Mouse (Mus musculus) right cerebral cortex, postnatal 25 days (tissue): ENCODE data around the gene Capn15.

Source experiments
- DNase-seq: peaks from one replicate; pipeline ENCODE4 v3.0.0; 2022

The Capn15 gene

DNA sequence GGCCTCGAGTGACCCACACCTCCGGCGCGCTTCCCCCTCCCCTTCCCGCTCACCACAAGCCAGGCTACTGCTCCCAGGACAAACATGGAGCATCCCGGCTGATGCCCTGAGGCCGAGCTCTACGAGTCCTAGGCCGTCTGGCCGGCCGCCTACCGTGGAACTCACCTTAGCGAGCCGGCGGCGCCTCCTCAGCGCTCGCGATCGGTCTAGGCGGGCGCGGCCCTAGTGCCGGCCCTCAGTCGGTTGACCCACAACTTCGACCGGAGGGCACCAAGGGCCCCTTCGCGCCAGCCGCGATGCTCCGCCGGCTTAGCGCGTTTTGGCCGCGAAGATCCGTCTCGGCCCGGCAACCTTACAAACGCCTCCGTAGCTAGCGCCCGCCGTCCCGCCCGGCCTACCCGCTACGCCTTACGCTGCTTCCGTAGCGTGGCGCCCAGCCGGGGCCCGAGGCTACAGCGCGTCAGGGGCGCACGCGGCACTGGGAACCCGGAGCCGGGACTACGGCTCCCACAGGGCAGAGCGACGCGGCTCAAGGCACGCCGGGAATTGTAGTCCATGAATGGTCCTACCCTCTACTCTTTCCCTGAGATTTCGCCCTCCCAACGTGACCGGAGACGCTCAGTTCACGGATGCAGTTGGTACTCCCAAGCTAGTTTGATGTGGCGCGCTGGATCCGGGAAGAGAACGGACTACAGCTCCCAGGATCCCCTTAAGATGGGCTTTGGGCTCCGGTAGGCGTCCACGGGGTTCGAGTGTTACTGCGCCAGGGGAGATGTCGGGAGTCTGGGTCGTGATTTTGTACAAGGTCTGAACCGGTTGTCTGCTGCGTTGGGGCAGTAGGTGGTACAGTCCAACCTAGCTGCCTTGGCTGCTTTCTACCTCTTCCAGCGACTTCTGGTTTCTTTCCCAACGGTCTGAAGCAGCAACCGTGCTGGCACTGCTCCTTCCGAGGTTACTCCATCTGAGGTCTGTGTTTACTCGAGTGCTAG is at the start of gene Capn15:
Gene Capn15, minus strand, starts transcription at position 491 of the 989 bp plus-strand sequence.
- peak; percentile 97 for DNase-seq

DNA sequence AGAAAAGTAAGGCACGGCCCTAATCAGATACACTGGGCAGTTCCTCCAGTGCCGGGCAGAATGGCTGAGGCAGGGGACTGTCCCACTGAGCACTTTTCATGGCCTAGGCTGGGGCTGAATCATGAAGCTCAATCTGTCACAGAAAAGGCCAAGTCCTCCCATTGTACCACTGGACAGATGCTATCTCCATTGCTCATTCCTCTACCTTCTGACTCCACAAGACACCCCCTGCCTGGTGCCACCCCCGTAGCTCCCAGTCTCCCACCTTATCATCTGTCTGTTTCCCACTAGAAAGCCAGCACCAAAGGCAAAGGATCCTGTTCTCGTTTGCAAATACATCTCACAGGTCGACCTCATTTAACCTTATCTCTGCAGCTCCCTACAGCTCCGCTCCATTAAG is 46.4 kb upstream of the Capn15 start:
- no peak for DNase-seq

DNA sequence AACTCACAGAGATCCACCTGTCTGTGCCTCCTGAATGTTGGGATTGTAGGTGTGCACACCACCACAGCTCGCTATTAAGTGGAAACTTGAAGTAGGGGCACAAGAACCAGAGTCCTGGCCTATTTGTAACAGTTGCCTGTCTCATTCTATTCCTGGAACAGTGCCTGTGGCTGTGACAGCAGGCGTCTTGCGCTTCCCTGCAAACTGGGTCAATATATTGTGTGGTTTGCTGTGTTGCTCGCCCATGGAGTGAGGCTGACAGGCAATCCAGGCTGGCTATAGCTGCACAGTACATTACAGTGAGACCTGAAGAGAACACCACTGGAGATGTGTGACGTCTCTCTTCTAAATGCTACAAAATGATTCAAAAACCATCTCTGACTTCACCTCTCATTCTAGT is 46.0 kb upstream of the Capn15 start:
- DNase-seq: no peak

DNA sequence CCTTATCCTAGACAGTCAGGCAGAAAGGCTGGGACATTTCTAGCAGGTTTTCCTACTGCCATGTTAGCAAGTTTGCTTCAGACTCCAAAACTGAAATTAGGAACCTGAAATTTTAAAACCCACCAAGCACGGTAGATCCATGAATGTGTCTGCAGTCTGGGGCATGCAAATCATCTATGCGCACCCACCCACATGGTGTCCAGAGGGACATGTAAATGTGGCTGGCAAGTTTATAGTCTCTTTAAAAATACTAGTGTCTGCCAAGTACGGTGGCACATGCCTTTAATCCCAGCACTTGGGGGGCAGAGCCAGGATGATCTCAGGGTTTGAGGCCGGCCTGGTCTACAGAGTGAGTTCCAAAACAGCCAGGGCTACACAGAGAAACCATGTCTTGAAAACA is 42.7 kb upstream of the Capn15 start:
- no peak for DNase-seq

DNA sequence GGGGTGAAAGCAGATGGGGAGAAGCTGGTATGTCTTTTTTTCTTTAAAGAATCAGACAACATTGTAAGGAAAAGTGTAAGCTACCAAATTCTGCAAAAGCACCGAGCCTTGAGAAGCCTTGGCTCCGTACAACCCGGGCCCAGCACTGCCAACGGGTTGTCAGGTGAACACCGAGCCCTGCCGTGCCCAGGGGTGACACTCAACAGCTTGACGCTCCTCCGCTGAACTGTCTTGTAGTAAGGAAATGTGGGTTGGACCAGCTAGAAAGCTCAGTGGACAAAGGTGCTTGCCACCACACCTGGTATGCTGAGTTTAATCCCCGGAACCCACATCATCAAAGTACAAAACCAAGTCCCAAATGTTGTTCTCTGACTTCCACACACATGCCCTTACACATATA is 39.1 kb upstream of the Capn15 start:
- no peak for DNase-seq

DNA sequence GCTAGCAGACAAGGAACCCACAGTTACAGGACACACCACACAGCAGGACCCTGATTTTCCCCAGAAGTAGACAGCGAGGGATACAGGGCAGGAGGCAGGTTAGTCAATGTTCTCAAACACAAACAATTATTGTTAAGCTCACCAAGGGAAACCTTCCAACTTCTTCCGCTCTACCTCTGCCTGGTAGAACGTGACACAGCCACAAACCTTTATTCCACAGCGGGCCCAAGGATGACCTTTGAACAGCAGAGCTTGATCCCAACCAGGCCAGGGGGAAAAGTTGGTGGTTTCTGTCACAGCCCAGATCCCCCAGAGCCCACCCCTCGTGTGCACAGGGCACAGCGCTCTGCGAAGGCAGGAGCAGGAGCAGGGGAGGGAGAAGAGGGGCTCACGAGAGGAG is 38.4 kb upstream of the Capn15 start:
- no peak for DNase-seq

DNA sequence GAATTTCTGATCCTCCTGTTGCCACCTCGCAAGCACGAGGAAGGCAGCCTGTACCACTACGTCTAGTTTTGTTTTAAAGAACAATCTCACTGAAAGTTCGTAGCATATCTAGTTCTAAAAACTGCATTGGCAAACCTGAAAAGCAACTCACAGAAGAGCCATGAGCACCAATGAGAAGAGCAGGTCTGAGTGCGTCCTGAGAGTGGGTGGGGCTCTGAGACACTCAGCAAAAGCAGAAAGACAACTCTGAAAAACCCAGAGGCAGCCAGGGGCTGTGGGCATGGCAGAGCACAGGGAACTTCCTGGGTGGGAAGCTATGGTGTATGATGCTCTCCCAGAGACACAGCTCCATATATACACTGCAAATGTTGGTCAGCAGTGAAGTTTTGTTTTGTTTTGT is 37.6 kb upstream of the Capn15 start:
- DNase-seq: no peak

DNA sequence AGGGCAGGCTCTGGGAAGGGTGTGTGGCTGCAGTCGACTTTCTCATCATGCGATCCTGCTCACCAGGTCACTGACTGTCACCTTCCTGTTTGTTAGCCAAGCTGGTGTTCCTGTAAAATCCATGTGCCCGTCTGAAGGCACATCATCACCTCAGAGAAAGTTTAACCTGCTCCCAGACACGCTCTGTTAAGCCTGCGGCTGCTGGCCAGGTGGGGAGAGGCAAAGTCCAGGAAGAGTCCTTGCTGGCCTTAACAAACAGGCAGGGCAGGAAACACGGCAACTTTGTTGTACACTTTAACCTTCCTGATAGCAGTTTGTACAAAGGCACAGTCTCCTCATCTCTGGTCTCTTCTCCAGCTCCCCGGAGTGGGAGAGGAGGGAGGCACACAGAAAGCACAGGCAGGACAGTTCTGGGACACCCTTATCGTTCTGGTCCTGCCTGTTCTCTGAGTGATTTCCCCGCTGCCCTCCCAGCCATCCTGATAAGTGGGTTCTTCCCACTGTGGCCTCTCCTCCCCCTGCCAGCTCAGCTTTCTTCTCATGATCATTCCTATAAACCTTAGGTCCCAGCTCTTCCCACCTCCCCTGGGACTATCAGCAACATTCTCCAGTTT is 36.2 kb upstream of the Capn15 start:
- DNase-seq: no peak

DNA sequence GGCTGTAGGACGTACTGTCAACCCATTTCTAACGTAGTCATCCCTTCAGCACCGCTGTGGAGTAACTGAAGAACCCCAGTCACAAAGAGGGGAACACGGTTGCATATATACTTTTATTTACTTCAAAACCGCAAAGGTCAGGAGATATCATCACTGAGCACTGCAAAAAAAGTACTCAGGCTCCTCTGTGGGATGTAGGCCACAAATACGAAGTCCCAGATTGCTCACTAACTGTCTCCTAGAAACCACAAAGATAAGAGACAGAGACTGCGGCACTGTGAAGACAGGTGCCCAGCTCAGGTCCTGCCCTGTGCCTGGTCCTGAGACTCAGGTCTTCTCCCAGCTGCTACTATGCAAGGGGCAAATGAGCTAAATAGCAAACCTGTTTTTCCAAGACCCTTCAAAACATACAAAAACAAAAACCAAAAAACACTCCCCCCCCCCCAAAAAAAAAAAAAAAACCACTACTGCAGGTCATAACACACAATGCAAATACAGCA is 35.3 kb upstream of the Capn15 start:
- DNase-seq: no peak

DNA sequence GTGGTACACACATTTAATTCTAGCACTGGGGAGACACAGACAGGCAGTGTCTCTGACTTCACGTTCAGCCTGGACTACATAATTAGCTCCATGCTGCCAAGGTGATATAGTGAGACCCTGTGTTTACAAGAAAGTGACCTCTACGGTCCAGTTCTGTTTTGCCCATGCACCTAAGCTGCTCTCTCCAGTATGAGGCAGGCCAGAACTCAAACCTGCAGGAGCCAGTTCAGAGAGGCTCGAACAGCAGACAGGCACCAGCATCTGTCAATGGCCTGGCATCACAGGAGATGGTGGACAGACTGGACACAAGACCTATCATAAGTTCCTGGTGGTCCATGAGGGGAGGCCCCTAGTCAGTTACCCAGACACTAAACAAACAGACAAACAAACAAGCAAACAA is 32.8 kb upstream of the Capn15 start:
- no peak for DNase-seq

DNA sequence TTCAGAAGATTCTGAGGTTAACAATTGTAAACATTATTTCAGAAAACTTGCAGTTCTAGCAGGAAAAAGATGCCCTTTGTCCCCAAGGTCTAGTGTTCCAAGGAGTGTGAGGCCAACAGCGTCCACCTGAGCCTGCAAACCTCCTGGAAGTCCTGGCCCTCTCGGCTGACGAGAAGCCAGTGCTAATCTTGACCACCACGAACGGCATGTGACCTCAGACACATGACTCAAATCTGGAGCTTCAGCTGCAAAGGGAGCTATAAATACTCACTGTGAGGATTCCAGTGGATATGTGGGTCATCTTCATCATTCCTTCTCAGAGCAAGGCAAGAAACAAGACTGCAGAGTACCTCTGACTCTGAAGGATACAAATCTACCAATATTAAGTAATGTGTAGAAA is 32.4 kb upstream of the Capn15 start:
- DNase-seq: no peak

DNA sequence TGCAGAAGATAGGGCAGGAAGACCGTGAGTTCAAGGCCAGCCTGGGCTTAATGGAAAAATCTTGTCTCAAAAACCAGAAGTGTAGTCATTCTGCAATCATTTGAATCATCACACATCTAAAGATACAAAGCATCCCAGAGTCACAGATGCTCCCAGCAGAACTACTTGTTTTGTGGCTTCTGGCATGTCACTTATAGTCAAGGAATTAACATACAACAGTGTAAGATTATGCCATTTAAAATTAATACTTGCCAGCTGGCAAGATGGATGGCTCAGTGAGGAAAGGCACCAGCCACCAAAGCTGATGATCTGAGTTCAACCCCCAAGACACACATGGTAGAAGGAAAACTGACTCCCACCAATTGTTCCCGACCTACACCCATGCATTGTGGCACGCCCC is 31.4 kb upstream of the Capn15 start:
- DNase-seq: no peak

DNA sequence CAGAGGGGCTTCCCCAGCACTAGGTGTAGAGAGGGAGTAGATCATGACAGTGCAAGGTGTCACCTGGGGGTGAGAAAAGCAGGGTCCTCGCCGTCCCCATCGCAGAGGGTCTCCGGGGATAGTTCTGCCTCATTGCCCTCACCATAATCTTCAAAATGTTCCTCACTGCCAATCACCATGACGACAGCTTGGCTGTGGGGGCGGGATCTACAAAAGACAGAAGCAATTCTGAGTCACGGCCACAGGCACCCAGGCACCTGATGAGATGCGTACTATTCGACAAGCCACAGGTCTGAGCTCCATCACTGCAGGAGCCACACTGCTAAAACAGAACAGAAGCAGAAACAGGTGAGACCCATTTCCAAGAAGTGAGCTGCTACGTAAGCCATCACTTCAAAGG is 28.1 kb upstream of the Capn15 start:
- DNase-seq: peak; percentile 44

DNA sequence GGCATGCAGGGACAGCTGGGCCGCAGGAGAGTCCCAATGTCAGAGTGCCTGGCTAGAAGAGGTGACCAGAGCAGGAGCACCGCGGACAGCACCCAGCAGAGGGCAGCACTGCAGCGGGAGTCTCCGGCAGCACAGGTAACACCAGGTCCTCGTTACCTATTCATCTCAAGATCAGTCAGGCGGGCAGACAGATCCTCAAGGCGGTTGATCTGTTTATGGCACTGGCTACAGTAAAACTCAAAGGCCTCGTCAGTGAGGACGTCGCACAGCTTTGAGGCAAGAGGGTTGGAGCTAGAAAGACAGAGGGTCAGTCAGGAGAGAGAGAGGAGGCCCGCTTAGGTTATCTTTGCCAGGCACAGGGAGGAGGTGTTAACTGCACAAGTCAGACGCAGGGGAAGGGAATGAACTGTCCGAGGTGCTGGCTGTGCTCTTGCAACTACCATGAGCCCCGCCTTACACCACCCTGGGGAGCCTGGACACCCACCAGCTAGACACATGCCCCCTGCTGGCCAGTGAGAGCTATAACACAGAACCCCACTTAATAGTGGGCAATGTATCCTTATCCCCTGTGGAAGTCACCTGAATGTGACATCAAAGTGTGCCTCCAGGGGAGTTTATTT is 26.4 kb upstream of the Capn15 start:
- peak; percentile 58 for DNase-seq

DNA sequence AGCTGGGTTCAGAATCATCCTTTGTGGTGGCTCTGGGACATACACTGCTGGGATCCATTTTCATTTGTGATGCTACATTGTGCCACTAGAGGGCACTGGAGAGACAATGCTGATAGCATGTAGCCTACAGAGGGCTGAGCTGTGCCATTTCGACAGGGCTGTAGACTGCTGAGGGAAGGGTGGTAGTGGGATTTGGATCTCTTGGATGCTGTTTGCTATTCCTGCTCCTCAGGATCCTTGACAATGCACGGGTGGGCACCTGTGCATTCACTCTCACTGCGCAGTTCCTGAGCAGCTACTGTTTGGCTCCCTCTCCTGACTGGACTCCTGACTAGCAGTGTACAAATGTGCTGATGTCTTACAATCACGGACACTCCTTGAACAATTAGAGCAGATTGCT is 23.9 kb upstream of the Capn15 start:
- peak; percentile 73 for DNase-seq

DNA sequence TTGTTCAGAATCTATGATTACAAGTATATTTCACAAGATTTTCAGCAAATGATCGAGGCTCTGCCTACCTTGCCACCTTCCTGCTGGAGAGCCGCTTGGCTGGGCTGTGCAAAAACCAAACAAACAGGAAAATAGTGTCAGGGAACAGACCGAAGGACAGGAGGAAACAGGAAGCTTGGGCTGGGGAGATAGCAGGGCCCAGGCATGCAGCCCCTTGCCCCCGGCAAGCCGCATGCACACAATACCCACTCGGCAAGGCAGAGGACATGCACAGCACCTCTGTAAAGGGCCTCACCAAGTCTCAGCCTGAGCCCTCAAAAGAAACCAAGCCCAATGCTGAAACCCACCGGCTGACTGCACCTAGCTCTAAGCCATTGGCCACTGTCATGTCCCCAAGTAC is 23.2 kb upstream of the Capn15 start:
- DNase-seq: no peak

DNA sequence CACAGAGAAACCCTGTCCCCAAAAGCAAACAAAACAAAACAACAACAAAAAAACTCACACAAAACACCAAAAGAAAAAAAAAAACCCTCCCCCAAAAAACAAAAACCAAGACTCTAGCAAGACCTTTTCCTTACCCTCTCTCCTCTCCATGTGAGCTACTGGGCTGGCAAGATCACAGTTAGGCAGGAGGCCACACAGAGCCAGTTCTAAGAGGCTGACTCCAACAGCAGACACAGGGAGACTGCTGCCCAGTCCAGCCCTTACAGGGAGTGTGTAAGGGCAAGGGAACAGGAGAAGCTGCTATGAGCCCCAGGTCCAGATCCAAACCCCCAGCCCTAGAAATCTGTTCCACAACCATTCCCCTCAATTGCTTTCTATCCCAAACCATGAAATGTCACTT is 22.7 kb upstream of the Capn15 start:
- DNase-seq: no peak

DNA sequence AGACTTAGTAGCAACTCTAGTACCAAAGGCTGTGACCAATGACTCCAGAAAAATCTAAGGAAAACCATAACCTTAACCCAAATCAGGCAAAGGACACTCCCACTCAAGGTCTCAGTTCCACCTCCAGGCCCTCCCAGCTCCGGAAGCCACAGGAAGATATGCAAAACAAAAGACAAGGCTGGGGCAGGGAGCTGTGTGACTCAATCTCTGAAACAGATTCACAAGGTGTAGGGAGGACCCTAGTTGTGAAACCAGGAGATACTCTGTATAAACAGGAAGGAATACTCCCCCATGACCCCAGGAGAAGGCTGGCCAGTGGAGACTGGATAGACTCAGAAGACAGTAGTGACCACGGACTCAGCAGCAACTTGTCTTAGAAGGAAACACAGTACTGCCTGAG is 22.1 kb upstream of the Capn15 start:
- DNase-seq: no peak

DNA sequence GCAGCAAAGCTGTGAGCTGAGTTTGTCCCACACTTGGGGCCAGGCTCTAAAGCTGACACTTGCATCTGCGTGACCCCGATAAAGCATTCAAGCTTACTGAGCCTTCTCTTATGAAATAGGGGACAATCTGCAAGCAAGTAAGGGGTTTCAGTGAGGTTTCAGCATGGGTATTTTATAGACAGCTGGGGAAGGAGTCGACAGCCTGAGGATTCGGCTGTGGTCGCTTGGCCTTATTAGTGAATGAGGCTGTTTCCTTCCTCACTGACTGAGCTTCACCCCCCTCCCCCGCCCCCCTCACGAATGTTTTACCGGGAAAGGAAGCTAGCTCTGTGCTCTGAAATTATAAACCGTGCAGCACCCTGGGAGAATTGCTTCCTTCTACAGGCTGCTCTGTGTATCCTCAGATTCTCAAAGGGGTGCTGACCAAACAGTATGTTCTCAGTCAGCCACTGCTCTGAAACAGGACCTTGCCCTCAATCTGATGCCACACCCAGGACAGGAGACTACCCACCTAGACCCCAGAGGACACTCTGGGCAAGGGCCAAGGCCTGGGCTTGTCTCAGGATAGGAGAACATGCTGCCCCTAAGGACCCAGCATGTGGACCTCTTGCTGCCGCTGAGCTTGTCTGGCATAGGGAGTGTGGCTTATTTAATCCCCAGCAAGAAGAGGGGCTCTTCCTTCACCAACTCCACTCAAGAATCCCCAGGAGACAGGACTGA is 20.3 kb upstream of the Capn15 start:
- DNase-seq: no peak

DNA sequence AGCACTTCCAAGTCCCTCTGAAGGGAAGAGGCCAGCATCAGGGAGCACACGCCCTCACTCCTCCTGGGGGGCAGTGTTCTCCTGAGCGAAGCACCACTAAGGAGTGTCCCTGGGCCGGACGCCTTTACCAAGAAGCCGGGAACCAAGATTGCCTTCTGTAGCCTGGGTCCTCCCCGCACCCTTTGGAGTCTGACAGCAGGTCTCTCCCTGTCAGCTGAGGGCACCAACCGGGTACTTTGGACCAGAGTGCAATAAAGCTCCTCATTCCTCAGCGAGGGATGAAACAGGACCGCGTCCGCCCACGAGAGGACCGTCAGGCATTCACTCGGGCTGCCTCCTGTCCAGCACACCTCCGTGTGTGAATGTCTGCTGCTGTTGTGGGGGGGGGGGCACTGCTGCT is 19.1 kb upstream of the Capn15 start:
- DNase-seq: no peak

DNA sequence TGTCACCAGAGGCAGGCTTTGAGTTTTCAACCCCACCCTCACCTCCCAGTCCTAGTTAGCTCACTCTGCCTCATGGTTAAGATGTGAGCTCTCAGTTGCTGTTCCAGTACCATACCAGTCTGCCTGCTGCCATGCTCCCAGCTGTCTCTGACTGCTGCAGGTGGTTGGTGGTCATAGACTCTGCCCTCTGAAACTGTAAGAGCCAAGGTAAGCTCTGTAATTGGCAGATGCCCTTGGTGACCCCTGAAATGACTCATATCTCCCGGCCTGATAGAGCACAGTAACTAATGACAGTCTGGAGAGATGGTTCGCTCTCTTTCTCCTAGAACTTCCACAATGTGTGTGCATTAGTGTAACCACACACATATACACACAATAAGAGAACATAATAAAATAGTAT is 18.3 kb upstream of the Capn15 start:
- DNase-seq: no peak

DNA sequence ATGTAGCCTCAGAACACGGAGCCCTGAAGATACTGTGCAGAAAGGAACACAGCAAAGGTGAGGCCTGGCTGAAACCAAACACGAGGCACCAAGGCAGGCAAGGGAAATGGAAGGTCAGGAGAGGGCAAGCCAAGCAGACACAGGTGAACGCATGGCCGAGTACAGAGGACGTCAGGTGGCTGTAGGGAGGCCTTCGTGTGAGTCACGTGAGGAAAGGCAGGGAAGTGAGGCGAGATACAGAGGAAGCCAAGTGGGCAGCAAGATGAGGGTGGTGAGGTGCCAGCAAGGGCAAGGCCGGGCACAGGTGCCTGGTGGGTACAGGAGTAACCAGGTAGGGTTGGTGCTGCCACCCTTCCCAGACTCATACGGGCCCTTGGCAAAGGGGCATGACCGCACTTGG is 12.8 kb upstream of the Capn15 start:
- no peak for DNase-seq

DNA sequence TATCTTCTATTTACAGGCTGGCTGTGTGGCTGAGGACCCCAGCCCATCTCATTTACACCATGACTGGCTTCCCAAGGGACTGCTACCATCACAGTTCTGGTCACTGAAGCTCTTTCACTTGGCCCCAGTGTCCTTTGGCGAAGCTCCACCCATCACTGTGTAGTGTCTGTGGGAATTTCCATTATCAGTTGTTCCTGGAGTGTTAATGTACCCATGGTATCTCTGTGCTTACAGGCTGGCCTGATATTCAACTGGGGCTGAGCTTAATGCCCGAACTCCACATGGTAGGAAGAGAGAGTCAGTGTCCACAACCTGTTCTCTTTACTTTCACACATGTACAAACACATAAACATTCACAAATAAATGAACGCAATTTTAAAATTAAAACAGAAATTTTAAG is 7.9 kb upstream of the Capn15 start:
- no peak for DNase-seq
